Mouse (Mus musculus): ENCODE measurements around the gene Zglp1.

DNA sequence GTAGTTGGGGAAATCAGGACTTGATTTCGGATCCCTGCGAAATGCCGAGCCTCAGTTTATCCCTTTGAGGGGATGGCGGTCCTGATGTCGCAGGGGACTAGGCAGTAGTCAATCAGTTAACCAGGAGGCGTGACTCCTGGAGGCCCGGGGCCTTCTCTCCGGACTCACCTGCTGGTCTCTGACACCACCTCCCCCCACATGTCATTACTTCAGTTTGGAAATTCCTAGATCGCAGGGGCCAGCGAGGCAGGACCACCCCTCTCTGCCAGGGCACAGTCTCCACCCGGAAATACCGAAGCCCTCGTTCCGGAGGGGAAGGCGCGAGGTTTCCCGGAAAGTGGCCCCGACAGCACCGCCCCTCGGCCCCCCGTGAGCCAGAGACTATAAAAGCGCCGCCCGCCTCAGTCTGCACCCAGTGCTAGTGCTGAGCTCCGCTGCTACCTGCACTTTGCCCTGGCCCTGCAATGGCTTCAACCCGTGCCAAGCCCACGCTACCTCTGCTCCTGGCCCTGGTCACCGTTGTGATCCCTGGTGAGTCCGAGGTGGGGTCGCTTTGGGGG lies 51.2 kb downstream of the Zglp1 start, which contains the start of gene Icam1:
- no peak for TF ChIP-seq CTCF (IDR thresholded peaks at IDR 0.05; ENCODE audit: extremely low read depth, insufficient read length, insufficient replicate concordance, low read depth, low read length)
- peak; percentile 86 for TF ChIP-seq POLR2A (IDR thresholded peaks at IDR 0.05; ENCODE audit: low read depth, low read length)
